Mouse (Mus musculus) thymus, postnatal 14 days (tissue): ENCODE data around the gene Ly6g5b.

Source experiments
- DNase-seq: peaks from one replicate; pipeline ENCODE4 v3.0.0; 2021

Gene Ly6g5b

DNA sequence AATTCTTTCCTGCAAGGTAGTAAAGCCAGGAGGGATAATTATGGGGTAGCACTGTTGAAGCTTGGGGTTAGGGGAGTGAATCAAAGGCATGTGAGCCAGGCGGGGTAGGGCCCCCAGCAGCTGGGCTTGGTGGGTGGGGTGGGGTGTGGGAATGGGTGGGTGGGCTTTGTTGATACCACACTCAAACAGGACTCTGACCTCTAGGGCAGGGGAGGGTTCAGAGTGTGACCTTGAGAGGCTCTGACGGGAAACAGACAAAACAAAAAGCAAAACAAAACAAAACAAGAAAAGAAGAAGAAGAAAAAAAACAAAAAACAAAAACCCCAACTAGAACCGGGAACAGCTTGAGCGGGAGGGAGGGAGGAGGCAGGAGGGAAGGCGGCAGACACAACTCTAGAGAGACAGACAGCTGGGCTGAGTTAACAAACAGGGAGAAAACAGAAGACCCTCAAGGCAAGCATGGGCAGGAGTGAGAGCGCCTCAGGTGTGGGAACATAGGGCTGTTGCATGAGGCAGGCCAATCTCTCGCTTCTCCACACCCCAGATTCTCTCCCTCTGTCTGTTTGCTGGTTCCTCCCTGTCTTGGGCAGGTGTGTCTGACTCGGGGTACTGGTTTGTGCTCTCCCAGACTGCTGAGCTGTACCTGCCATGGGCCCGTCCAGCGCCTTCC lies 38.6 kb downstream of the Ly6g5b start, which contains the start of gene Ly6g6e:
Gene Ly6g6e (plus strand): TSS at position 396 of the 670 bp plus-strand sequence.
- no peak for DNase-seq

DNA sequence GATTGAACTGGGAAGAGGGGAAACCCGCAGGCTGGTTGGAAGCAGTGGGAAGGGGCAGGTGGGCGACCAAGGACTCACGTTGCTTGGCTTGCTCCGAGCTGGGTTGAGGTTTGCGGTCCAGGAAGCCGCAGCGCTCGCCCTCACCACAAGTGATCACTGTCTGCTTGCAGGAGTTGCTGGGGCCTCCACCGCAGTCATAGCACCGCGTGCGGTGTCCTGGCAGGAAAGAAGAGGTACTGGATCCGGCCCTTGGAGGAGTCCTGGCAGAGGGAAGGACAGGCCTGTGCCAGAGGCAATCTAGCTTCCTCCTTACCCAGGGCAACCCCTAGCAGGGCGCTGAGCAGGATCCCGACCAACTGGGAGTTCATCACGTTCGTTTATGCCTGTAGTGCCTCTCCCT lies 41.1 kb downstream of the Ly6g5b start:
- DNase-seq, result peak; percentile 61

DNA sequence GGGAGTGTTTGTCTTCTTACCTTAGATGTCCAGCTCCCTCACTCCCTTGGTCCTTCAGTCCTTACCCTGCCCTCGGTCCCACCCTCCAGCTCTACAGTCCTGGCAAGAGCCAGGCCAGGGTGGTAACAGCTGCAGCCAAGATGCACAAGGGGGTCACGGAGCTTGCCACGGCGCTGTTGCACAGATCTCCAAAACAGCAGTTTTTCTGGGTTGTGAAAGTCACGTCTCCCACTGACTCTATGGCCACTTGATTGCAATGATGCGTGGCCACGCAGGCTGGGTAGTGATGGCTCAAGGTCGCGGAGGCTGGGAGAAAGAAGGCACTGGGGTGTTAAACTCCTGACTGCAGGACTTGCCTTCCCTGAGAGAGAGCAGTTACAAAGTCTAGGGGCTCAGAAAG lies 43.8 kb downstream of the Ly6g5b start:
- DNase-seq, result no peak

DNA sequence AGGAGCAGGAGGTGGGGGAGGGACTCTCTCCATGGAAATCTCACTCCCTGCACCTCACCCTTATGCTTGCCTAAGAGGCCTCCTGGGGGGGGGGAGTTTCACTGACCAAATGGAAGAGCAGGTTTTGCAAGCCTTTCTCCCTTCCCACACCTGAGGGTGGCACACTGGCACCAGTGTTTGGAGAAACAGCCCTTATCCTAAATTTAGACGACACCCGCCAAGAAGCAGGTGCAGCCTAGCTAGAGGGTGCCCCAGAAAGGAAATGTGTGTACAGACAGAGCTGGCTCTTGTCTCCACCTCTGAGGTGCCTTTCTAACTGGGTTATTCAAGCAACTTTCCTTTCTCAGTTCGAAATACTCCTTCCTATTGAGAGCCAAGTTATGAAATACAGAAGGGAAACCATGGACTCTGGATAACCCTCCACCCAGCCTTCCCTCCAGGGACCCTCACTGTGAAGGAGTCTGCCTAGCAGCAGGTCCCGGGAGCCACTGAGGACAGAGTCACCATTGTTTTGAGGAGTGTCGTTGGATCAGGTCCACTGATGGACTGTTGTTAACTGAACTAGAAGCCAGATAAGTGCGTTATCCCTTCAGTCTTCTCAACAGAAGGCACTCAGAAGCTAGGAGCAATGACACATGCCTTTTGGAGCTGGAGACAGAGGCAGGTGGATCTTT lies 44.5 kb downstream of the Ly6g5b start:
- DNase-seq, result peak; percentile 80

DNA sequence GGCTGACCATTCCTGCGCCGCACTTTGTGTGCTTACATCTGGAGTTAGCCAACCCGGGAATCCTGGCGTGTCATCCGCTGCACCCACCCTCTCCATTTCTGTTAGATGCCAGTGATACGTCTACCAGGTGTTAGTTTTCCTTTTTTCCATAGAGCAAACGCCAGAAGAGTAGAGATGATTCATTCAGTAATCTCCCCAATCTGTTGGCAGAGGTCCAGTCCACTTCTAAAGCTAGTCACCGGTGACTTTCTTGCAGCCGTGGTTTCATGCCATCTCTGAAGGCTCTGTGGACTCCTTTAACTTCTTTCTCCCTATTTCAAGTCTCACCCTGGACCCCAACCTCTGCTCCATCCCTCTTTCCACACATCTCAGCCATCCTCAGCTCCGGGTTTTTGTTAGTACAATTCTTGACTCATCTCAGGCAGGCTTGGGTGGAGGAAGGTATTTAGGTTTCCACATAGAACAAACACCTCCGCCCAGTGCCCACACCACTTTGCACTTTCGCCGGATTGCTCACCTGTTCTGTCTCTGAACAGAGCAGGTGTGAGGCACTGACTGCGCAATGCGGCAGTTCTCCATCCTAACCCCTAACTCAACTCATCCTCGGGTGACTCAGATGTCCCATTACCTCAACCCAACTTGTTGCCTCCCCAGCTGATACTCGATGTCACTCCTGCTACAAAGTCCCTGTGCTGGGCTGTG lies 46.9 kb downstream of the Ly6g5b start:
- no peak for DNase-seq

DNA sequence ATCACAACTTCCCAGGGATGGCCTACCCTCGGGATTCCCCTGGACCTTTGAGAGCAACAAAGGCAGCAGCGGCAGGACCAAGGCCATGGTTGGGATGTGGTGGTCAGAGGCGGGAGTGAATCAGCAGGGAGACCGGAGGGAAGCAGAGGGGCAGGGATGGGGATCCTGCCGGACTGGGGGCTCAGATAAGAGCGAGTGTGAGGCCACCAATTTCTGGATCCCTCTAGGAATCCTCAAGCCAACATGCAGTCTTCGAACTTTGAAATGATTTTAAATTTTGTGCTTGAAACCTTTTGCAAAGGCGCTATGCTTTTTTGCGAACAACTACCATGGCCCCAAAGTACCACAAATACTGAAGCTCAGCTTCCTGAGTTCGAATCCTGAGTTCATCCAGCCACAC lies 49.1 kb downstream of the Ly6g5b start, which contains the start of gene Mpig6b:
Gene Mpig6b (minus strand): TSS at position 101 of the 400 bp plus-strand sequence.
- DNase-seq, result no peak

DNA sequence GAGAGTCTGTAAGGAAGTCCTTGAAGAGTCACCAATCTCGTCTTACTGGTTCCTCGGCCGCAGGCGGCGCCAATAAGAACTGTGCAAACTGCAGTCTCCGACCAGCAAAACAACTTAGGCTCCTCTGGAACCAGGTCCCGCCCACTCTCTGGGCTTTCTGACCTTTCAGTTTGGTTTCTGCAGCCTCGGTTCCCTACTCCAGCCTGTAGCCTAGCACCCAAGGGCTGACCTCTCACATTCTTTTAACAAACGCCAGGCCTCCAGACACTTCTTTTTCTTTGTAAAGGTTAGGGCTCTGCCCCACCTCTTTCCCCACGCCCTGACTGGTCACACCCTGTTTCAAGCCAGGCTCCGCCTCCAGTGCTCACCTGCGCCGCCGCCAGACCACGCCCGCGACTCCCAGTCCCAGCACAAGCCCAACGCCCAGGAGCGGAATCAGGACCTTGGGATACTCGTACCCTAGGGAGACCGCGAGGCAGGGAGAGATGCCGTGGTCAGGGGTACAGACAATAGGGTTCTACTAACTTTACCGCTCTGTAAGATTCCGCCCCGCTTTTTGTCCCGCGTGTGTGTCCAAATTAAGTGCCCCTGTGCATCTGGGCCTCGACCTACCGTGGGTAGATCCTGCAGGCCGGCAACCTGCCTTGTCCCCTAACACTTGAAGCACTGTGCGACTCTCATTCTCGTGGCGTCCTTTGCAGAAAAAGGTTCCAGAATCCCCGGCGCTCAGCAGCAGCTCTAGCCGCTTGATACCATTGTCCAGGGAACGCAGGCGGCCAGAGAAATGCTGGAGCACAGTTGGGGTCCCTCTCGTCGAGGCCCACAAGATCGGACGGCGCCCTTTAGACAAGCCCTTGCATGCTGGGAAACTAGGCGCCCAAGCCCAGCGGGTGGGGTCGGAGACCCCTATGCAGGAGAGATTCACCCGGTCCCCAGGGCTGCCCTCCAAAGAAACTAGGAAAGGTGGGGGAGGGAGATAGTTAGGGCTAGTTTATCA lies 50.0 kb downstream of the Ly6g5b start, which contains the start of gene Ly6g6c:
Gene Ly6g6c (plus strand): TSS at position 438 of the 997 bp plus-strand sequence.
- DNase-seq, result peak; percentile 42

DNA sequence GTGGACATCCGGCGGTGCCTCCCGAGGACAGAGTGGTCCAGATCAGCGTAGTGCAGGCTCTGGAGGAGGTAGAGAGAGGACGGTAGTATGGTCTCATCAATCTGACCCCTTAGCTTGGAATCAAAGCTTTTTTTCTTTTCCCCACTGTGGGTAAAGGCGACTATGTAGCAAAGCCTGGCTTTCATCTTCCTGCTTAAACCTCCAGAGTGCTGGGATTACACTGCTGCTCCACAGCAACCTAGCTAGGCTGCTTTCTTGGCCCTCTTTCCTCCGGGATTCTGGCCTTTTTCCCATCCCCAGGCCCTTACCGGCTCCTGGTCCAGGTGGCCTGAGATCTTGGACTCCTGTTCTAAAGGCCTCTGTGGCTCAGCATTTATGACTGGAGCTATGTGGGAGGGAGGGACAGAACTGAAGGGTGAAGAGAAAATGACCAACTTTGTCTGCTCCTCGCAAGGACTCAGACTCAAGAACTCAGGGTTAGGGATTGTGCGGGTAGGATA lies 50.8 kb downstream of the Ly6g5b start:
- no peak for DNase-seq
